Mouse (Mus musculus): ENCODE results near the gene Sgms2.

DNA sequence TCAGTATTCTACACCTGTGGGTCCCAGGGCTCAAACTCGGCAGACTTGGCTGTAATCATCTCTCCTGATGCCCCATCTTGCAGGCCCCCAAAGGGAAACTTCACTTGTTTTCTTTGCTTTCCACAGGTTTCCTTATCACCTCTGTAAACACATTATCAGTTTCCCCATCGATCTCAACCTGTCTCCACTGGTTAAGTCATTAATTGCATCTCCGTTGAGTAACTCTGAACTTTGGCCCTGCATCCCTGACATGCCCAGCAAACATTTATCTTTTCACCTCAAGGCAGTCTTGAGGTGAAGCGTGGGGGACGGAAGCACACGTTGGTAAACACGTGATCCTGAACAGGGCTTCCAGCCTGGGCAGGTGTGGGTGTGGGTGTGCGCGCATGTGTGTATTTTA, 178.9 kb downstream of the Sgms2 start:
- TF ChIP-seq TCF12 (IDR thresholded peaks at IDR 0.05; ENCODE audit: insufficient read depth, poor library complexity, severe bottlenecking) (no peak), E2F4 (IDR thresholded peaks at IDR 0.05; ENCODE audit: insufficient read depth) (no peak), POLR2A (IDR thresholded peaks at IDR 0.05; ENCODE audit: insufficient read length, low read depth) (no peak), MYOG (IDR thresholded peaks at IDR 0.05; ENCODE audit: control insufficient read depth in 1 of 3, insufficient read depth in 1 of 3, insufficient read length in 2 of 3, low read depth in 2 of 3) (no peak), USF1 (IDR thresholded peaks at IDR 0.05; ENCODE audit: low read depth) (no peak), MYOD1 (IDR thresholded peaks at IDR 0.05; ENCODE audit: control insufficient read depth in 1 of 3, insufficient read length in 2 of 3, low read depth in 2 of 3) (no peak), REST (IDR thresholded peaks at IDR 0.05; ENCODE audit: insufficient read depth, insufficient read length) (no peak), TCF3 (IDR thresholded peaks at IDR 0.05; ENCODE audit: insufficient read length, low read depth) (no peak)
